Mouse (Mus musculus): ENCODE measurements at regions not wholly inside any gene's neighbourhood (a gene's known extent, or its start where the extent isn't known, plus 50 kb on each side); places are given as distances from the start of the nearest gene placed in this dataset.

DNA sequence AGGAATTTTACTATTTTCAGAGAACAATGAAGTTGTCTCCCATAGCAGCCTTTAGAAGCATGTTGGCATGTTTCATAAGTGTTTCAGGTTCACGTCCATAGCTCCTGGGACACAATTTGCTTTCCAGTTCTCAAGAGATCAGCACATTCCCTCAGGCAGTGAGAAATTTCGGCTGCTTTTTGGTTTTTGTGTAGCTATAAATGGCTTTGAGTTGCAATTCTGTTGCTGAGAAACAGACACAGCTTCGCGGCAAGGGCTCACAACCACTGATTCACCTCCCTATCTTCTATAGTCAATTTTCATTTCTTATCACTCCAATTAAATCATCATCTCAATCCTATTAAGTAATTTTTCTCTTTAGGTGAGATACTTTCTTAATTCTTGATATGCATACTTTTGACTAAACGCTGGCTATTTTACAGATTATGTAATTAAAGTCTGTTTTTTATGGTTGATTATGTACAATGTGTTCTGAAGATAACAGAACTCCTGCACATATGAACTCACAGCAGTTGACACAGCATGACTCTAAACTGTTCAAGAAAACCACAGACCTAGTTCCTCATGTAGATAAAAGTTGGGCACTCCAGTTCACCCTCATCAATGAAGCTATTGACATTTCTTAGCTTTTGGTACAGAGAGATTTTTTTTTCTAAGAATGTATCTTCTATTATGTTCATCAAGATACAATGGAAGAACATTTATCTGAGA is 694.1 kb upstream of the Gm21833 start:
- DNase-seq (ENCODE audit: low spot score), result peak; percentile 13

DNA sequence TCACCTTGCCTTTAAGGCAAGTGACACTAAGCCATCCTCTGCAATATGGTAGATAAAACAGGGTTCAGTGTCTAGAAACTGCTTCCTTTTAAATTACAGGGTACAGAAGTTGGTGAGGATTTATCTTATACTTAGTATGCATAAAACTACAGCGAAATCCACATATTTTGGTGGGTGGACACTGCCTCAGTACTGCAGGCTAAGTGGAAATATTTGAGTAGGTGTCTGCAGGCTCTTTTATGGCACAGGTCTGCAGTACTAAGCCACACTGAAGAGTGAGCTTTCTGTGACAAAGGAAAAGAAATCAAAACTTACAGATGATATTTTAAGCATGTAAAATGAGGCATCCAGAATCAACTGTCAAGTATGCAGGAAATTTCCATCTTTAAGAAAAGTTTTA is 692.9 kb upstream of the Gm21833 start:
- DNase-seq (ENCODE audit: low spot score), result no peak

DNA sequence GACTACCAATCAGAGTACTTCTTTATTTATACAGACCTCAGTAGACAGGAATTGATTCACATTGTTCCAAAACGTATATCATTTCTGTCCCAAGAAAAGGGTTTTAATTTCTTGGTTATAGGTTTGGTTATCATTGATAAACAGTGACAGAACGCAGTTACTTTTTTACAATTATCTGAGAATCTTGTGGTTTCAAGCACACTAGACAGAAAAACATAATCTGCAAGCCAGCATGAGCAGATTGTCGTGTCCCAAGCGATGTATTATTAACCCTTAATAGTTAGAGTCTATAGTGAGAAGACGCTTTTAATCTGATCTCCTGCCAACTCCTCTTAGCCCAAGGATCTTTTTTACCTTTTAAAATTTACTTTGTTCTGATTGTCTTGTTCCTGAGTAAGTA is 645.4 kb upstream of the Gm21833 start:
- no peak for DNase-seq (ENCODE audit: low spot score)

DNA sequence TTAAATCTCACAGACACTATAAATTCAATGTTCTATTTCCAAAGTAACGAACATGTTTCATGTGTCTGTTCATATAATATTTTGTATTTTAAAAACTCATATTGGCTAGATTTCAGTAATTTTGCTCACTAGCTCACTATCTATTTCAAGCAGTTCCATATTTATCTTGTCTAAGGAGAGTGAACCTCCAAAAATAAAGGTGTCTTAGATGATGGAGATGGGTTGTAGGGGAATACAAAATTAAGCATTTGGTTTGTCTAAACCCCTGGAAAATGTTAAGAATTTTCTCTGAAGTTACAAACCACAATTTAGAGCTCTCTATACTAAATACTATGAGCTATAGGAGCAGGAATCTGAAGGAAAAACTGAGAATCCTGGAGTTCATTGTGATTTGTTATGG is 595.3 kb upstream of the Gm21833 start:
- DNase-seq (ENCODE audit: low spot score), result no peak

DNA sequence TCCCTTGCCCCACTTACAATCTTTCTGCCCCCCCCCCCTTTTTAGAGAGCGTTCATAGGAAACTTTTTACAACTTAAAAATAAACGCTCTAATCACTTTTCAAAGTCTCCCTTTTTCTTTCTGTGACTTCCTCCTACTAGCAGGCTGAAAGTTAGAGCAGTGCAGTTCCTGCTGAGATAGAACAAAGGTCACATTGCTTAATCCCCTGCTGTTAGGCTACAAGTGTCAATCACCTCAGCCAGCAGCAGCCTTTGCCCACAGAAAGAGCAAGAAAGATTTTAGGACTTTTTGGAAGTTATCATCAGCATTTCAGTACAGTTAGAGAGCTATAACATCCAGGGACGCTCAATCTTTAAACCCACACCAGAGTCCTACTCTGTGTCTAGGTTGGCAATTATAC is 584.3 kb upstream of the Gm21833 start:
- no peak for DNase-seq (ENCODE audit: low spot score)
